Mouse (Mus musculus) erythroblast, adult 5-6 weeks (primary cell): ENCODE measurements around the gene Cacna2d3. TPM values are rescaled to one million over a fixed set of nuclear protein-coding genes. Genes with fewer than 3 reads are reported as not detected.

ENCODE experiments used
- ATAC-seq: replicated peaks from 2 replicates; pipeline ENCODE4 v1.8.0; 2016; ENCODE audit warnings: moderate number of reproducible peaks, mild to moderate bottlenecking, moderate TSS enrichment, inconsistent platforms; ENCODE audit not compliant: poor library complexity, low FRiP score, severe bottlenecking
- total RNA-seq, 2 experiments: library from RNA; stranded (forward) in 1 of 2; stranded (reverse) in 1 of 2; fragments of 150-400 nt in 1 of 2; fragments of 200-764, 138-1000 nt in 1 of 2; gene quantifications; 2 replicates each; pipeline versions ENCODE4 v1.2.3 to v1.2.4; 2015 to 2017; ENCODE audit warnings: low replicate concordance in 2 of 2

The Cacna2d3 gene
- total RNA-seq, 2 experiments from 2014 or later, result not detected

DNA sequence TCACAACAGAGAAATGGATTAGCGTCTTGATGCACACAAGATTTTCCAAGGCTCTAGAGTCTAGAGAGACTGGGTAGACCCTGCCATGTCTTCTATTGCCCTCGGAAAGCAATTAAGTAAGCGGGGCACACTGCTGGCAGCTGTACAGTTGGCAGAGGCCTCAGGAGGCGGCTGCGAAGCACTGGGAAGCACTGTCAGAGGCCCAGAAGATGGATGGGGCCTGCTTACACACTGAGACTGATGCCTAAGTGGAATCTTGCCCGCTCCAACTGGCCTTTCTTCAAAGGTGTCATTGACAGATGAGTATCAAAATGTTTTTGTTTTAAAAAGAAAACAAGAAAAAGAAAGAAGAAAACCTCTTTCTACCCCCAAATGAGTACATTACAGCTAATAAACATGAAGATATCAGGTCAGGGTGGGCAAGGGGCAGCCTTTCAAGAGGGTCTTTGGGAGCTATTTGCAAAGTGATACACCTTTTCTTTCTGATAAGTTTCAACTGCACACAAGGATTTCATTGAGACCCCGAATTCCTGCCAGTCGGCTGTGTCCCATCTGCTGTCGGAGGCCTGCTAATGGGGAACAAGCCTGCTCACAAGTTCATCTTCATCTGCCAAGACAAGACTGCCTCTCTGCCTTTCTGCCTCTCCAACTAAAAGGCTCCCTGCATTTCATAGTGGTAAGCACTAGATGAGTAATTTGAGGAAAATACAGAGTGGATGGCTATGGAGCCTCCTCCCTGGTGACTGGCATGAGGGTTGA, 680.9 kb downstream of the Cacna2d3 start:
- no peak for ATAC-seq

DNA sequence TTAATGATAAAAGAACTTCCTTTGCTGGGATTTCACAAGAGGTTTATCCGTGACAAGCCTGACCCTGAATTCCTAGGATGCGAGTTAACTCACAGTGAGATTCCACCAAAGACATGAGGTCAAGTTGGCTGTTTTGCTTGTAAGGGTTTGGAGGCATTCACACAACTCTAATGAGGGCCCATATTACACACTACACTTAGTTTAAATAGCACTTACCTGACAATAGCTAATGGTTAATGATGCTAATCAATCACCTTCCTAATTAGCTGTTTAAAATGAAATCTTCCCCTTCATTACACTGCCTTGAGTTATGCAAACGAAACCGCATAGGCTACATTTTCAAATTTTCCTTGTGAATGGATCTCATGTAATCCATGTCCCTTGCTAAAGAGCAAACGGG, 683.4 kb downstream of the Cacna2d3 start:
- no peak for ATAC-seq

DNA sequence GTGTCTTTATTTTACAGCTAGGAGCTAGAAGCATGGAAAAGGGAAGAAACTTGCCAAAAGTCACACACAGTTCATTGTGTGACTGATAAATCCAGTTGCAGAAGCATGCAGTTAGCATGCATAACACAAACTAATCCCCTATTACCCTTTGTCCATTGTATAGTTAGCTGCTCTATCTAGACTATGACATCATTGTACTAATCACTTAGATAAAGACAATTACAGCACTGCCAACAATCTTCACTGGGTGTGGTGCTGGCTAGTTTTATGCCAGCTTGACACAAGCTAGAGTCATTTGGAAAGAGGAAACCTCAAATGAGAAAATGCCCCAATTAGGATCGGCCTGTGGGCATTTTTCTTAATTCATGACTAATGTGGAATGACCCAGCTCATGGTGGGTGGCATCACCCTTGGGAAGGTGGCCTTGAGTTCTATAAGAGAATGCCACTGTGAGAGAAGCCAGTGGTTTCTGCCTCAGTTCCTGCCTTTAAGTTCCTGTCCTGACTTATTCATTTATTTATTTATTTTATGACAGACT, 689.7 kb downstream of the Cacna2d3 start:
- no peak for ATAC-seq

DNA sequence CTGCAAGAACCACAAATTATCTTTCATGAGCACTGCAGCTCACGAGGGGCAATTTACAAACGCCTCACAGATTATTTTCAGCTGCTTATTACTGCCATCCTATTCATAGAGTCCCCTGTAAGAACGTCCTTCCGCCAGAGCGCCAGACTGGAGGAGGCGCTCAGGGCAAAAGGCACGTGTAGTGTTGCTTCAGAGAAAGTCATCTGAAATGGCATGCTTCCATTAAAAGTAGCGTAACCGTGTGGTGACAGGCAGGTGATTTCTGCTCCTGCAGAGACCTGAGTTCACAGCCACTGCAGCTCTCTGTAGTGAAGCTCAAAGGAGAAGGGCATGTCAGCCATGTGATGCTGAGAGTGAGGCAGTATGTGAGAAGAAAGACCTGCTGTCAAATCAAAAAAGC, 691.1 kb downstream of the Cacna2d3 start:
- ATAC-seq, result no peak

DNA sequence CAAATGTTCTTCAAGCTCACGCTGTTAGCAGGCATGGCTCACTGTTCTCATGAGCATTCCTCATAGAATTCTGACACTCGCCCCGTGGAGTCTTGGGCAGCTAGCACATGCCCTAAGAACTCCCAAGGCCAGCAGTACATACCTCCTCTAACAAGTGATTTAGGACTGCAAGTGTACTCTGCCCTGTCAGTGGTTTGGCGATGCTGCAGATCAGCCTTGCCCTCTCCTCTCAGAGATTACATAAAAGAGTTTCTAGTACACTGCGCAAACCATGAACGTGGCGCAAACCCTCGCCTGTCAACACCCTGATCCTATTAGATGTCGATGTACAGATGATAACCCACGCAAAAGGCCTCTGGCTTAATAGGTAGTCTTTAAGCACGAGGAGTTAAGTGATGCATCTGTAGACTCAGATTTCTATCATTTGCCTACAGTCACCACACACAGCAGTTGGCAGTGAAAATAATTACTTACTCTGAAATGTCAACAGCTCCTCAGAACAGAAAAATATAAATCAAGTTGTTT, 691.7 kb downstream of the Cacna2d3 start:
- no peak for ATAC-seq

DNA sequence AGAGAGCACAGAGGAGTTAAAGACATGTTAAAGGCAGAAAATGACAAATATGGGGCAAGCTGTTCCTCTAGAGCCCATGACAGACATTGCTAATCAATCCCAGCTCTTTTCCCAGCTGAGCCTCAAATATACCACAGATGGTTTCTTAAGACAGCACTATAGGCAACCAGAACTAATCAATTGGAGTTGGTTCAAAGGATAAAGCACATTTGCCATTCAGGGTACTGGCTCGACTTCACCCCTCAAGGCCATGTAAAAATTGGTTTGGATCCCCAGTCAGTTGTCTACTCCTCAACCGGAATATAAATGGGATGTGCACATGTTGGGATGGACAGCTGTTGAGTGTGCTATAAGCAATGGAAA, 692.6 kb downstream of the Cacna2d3 start:
- ATAC-seq, result no peak

DNA sequence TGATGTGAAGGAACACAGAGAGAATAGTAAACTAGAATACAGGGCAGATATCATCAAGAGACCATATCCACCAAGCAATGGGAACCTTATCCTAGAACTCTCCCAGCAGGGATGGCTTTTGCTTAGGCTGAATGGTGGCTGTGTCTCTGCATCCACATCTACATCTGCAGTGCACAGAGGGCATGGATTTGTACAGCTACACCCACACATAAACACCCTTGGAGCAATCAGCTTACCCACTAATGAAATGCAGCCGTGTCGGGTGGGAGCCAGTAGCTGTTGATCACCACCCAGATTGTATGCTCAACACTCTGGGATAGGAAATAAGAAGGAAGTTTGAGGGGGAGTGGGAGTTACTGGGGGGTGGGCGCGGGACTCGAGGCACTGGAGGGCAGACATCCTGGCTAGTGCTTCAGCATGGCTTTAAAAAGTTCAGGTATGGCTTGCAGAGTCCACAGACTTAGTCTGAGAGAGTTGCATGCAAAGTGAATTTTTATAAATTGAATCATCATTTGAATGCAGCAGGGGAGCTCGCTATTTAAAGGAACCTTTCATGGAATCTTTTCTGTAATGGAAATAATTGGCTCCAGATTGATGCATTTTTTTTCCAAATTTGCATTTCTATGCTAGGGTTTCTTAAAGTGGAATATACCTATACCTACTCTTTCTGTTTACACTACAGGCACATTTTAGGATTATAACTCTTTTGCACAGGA, 693.1 kb downstream of the Cacna2d3 start:
- ATAC-seq, result no peak

DNA sequence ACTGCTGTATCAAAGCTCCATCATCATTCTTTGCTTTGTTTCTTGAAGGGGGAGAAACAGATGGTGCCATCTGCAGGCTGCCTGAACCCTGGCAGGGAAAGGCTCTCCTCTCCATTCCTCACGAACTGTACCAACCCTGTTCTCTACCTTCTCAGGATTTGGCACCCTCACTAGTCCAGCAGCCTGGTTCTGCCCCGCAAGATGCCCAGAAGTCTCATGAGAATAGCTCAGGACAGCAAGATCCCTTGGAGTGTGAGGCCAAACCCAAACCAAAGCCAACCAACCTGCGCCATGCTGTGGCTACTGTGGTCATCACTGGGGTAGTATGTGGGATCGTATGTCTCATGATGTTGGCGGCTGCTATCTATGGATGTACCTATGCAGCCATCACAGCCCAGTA, 694.4 kb downstream of the Cacna2d3 start:
- ATAC-seq, result no peak

DNA sequence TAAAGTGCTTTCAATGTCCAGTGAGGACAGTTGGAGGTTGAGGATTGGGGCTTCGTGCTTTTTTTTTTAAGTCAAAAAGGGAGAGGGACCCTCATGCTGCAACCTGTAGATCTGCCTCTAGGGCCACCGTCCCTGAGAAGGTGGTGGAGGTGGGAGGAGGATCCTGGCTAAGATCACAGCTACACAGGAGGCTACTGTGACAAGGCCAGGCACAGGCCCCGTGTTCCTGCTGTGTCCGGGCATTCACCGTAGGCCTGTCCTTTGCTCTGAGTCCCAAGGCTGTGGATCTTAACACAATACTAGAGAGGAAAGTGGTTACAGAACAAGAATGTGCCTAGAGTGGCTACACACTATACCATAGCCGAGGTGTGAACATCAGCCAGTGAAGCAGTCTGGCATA, 696.3 kb downstream of the Cacna2d3 start:
- no peak for ATAC-seq

DNA sequence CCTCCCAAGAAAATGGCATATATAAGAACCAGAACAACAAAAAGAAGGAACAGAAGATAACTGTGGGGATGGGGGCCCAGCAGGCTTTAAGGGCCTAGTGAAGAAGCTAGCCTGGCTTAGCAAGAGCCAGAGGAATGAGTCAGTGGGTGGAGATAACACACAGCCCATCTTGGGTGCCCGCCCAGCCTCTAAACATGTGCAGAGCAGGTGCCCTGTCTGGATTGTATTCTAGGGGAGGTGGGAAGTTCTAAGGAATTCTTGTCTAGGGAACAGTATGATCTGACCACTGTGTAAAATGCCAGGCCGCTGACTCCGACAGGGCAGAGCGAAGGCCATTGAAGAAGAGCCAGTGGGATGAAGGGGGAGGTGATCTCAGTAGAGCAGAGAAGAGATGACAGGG, 698.4 kb downstream of the Cacna2d3 start:
- no peak for ATAC-seq

DNA sequence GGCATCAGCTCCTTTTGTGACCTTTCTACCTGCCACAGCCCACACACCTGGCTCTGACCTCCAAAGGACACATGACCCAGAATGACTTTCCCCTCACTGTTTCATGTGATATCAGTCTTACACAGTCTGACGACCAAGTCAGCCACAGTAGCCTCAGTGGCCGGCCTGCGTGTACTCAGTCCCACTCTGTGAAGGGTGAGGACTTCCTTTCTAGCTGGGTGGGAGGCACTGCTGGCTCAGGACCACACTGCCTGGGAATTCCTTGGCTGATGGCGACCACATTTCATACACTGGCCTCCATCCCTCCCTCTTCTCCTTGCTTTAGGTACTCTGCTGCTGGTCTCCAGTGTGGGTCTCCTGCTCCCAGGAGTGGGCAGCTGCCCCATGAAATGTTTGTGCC, 700.4 kb downstream of the Cacna2d3 start:
- ATAC-seq, result no peak

DNA sequence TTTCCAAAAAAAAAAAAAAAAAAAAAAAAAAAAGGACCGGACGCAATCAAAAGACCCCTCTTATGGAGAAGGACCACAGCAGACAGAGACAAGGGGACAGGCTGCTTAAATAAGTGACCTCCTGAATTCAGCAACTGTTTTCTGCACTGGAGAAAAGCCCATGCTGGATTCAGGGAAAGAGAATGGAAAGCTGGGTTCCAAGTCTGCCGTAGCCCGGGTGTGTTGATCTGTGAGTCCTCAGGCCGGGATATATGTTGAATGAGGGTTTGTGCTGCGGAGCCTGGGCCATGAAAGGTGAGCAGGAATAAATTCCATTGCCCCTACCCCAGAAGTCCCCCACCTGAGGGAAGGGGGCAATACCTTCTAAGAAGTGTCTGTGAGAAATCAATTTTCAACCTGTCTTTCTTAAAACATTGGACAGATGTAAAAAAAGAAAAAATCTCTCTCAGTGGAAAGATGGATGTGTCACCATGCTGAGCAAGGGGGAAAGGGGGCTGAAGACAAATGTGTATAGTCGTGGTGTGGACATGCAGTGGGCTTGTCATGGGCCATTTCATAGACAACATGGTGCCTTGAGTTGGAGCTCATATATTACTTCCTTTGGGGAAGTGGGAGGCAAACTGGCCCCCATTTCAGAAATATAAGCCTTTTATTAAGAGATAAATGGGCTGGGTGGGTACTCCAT, 703.2 kb downstream of the Cacna2d3 start:
- no peak for ATAC-seq

DNA sequence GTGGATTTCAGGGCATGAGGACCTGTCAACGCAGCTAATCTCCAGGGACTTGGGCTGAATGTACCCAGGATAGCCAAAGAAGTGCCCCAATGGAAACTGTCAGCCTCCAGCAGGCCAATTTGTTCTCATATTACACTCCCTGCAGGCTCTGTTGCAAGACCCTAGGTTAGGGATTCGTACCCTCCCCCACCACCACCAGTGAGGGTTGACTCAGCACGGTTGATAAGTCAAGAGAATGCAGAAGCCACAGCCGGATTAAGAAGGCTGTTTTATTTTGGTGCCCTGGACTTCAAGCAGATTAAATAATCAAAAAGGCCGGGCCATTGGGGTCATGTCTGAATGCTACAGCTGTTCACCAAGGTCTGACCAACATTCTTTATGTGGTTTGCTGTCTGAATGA, 703.8 kb downstream of the Cacna2d3 start, which contains the start of gene Lrtm1:
TSS of gene Lrtm1 (plus strand) at position 326 of the 400 bp plus-strand sequence.
- ATAC-seq, result no peak

DNA sequence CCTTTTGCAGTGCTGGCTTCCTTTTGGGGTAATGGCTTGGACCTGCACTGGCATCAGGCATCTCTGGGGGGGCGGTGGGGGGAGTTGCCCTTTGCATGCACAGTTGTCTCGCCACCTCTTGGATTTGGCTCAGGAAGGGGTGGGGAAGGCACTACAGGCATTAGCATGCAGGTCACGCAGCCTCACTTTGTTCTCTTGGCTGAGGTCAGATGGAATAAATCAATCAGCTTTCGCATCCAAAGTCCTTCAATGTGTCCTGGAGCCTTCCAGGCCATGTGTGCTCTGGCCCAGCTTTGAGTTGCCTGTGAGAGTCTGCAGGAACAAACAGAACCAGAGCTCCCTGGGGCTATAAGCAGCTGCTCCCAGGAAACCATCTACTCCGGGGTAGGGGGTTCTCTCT, 705.8 kb downstream of the Cacna2d3 start:
- no peak for ATAC-seq

DNA sequence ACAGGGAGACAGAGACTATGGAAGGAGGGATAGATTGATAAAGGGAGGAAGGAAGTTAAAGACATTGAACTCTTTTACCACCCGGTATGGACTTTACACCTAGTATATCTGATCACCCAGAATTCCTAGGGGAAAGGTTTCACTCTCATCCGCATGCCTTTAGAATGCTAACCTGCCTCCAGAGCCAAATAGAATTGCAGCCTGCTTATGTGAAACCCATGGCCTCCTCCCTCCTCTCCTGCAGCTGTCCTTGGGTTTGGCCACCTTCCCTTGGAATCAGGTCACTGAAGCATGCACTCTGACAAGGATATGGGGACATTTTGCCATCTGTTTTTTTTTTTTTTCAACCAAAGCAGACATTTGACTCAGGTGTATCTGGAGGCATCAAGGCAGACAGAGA, 707.0 kb downstream of the Cacna2d3 start:
- ATAC-seq, result no peak

DNA sequence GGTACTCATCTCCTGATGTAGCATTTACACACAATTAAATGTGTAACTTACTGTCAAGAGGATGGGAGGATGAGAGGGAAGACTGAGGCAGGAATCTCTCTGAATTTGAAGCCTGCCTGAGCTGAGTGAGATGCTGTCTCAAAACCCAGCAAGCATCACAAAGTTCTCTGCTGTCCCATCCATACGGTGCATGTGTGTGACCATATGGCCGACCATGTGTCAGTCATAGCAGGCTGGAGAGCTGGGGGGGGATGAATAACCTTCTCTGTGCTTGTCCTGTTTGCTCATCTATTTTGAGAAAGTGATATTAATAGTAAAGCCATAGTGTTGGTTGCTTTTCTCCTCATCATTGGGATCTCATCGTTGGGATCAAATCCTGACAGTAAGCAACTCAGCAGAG, 708.5 kb downstream of the Cacna2d3 start:
- ATAC-seq, result no peak

DNA sequence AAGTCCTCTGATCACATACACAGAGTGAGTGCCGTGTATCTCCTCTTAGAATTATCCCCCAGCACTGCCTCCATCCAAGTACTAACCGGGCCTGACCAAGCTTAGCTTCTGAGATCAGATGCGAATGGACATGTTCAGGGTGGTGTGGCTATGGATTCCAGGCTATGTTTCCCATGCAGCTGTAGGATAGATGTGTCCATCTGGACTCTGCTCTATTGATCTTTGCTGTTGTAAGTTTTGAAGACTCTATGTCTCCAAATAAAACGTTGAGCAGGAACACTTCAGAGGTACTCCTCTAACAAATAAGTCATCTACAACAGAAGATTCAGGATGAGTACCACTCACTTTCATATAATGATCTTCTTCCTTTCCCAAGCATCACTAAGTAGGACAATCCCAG, 712.0 kb downstream of the Cacna2d3 start:
- ATAC-seq, result no peak

DNA sequence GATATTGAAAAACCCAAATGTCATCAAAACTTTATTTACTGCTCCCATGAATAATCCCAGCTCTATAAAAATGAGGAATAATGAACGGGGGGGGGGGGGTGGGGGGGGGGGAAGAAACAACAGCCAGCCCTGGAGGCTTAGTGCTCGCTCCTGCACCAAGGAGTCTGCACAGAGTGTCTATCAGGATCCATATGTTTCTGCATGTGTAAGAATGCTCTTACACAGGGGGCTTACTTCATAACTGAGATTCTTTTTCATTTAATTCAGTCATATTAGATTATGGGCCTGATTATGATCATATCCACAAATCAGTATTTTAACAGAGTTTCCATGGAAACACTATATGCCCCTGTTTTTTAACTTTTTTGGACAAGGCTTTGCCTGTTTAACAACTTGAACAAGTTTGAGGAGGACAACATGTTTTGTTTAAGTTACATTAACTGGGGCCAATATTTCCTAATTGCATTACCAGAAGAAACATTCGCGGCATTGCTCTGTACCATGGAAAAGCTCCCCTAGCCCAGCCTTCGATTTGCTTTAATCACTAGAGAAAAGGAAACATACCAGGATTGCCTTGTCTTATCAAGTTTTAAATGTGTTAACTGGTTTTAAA, 716.3 kb downstream of the Cacna2d3 start:
- no peak for ATAC-seq

DNA sequence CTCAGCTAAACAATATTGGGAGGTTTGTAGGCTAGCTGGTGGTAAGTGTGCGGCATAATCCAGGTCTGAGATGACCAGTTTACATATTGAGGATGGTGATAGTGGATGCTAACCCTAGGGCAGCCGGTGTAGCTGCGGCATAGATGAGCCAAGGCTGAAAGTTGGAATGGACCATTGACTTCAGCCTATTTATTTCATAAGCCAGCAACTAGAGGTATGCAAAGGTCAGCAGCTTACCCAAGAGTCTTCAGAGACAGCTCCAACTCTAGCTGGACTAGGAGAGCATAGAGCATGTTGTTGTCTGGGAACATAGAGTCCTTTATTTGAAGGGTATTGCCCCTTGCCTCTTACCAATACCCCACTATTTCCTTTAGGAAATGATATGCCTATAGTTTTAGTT, 725.1 kb downstream of the Cacna2d3 start:
- ATAC-seq, result no peak
